Mouse (Mus musculus) right cerebral cortex, postnatal 4 days (tissue): ENCODE data around the gene Strn.

Source experiments
- DNase-seq: peaks from one replicate; pipeline ENCODE4 v3.0.0-alpha.2; 2022

The Strn gene

DNA sequence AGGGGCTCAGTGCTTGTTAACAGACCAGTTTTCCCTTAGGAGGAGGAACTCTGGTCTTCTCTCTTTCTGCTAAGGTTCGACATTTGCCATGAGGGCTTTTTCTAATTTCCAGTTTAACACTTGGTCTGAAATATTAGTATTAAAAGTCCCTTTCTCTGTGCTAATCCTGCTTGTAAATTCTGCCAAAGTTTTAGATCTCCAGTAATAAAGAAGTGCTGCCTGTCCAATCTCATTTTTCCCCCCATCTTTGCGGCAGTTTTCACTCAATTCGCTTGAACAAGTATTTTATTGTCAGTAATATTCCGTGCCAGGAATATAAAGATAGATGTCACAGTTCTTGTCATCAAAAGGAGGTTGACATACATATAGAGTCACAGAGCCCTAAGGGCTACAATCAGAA lies at the start of gene Strn:
Gene Strn (minus strand): TSS at position 101 of the 400 bp plus-strand sequence.
- DNase-seq = no peak

DNA sequence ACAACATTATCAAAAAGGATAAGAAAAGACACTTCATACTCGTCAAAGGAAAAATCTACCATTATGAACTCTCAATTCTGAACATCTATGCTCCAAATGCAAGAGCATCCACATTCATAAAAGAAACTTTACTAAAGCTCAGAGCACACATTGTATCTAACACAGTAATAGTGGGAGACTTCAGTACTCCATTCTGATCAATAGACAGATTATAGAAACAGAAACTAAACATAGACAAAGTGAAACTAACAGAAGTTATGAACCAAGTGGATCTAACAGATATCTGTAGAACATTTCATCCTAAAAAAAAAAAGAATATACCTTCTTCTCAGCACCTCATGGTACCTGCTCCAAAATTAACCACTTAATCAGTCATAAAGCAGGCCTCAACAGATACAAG lies 41.8 kb upstream of the Strn start:
- no peak for DNase-seq

DNA sequence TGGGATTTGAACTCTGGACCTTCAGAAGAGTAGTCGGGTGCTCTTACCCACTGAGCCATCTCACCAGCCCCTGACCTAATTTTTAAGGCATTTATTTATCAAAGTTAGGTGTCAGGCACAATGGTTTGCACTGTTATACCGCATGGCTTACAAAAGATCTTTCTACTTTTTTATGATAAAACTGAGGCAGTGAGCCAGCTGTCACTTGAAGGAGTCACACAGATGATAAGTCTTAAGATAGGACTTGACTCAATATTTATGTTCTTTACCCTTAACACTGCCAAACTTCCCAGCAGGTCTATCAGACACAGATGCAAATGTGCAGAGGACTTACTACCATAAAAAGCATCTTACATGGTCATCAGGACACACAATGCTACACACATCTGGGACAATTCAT lies 35.3 kb upstream of the Strn start:
- no peak for DNase-seq

DNA sequence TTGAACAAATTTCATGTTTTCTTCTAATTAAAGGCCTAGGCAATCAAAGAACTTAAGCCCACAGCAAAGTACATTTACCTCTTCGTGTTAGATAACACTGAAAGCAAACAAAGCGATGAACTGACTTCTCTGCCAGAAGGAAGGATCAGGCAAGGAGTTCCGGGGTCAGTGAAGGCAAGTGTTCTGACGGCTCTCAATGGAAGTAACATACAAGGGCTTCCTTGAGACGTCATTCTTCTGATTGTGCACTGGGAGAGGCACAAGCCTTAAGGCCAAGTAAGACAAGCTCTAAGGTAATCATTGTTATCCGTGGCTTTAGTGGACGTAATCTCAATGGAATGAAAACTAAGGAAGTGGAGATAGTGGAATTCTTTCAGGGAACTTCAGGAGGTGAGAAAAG lies 33.9 kb upstream of the Strn start:
- DNase-seq = no peak

DNA sequence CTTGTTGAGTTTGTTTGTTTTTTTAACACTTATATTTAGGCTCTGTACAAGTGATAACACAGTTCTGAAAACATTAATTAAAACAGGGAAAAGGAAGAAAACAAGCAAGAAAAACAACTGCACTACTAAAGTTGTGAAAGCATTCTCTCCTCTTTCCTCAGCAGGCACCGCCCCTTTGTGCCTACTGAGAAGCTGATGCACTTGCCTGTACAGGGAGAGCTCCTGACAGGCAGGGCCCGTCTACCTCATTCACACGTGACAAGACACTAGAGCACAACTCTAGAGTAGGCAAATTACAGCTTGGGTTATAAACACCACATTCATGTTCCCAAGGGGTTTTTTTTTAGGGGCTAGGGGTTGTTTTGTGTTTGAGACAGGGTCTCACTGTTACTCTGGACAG lies 32.3 kb upstream of the Strn start:
- DNase-seq = no peak

DNA sequence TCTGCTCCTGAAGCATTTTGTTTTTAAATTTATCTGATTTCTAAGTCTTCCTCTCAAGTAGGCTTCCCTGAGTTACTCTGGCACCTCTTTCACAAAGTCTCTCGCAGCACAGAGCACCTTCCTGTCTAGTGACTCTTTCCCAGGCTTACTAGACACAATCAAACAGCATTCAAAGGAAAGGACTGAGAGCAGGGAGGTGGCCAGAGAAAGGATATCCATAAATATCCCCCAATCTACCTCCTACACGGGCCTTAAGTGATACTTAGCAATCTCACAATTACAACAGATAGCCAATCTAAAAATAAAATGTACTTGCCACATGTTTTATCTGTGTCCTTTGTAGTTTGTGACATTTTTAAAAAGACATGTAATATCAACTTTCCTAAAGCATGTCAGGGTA lies 31.9 kb upstream of the Strn start:
- DNase-seq = no peak

DNA sequence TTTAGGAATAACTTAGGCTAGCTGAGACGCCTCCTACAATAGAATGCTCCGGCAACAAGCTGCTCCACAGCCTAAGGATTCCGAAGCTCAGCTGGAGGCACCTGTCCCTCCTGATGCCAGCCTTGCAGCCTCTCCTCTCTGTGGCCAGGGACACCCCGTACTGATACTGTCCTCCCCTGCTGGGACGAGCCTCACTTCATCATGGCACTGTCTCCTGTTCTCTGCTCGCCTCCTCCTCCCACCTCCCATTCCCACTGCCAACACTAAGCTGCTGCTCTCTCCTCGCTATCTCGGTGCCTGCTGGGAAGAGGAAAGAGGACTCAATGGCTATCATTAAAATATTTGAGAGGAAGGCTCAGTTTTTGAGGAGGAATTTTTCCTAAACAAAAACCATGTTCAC lies 30.6 kb upstream of the Strn start:
- DNase-seq = no peak

DNA sequence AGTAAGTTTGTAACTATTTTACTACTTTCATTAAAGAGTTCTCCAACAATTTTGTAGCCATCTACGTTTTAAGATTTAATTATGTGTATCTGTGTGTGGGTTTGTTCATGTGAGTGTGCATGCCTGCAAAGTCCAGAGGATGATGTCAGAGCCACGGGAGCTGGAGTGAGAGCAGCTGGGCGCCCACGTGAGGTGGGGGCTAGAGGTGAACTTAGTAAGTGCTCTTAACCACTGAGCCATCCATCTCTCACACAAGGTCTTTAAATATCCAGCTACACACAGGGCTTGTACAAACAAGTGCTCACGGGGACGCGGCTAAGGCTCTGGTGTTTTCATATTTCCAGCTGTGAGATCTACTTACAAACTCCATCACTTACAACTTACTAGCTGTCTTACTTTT lies 29.1 kb upstream of the Strn start:
- DNase-seq = no peak

DNA sequence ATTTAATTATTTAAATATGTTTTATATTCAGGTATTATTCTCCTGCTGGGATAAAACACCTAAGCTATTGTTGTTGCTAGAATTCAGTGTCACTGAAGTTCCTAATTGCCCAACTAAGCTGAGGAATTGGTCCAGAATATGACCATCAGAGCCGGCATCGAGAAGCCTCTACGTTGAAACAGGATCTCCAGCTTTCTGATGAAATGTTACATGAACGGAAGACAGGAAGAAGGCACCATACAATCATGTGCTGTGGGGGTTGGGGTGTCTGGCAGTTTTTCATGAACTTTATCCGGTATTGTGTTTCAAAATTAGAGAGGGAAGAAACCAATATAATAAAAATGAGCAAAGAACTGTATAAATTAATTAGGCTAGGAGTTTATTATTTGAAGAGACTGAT lies 26.3 kb upstream of the Strn start:
- no peak for DNase-seq

DNA sequence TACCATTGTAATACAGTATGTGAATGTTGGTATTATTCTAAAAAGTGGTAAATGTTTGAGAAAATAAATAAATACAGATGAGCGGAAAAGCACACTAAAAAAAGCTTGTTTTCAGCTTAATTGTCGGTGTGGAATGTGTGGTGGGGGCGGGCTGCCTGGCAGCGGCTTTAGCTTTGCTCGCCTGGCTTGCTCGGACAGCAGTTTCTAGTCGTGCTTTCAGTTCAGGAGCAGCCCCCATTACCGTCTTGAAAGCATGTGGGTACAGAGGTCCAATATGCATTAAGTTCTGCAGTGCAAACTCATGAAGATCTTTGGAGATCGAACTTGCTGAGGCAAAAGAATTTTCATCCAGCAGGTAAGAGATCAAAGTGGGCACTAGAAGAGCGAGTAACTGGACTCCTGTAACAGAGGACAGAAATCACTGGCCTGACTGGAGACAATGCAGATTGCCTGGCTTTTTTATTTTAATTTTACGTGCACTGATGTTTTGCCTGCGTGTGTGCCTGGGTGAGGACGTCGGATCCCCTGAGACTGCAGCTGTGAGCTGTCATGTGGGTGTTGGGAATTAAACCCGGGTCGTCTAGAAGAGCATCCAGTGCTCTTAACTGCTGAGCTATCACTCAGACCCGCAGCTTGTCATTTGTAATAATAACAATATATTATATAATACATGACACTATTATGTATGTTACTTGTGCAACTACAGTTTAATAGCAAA lies 16.1 kb upstream of the Strn start:
- no peak for DNase-seq

DNA sequence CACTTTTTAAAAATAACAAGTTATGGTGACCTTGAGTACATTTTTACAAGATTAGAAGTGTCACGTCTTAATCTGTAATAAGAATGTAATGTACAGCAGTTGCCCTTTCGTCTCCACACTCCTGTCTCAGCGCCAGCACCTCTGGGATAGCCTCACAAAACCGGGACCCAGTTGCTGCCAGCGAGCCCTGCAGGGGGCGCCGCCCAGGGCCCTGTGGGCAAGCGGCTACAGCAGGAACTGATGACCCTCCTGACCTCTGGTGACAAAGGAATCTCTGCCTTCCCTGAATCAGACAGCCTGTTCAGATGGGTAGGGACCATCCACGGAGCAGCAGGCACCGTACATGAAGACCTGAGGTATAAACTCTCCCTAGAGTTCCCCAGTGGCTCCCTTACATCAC lies 15.1 kb upstream of the Strn start:
- no peak for DNase-seq

DNA sequence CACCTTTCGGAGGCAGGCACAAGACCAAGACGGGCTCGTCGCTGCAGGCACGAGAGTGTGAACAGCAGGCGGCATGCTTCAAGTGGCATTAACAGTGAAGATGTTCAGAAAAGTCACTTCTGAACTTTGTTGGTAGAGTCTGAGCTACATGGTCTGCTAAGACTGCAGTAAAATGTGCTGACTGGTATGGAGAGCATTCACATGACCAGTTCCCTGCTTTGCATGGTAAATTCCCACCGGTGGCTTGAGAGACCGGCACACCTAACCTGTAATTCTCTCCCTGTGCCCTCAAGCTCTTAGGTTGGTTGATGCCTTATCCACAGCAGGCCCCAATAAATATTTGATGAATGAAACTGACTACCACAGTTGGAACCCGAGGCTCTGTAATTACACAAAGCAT lies 11.4 kb upstream of the Strn start:
- DNase-seq = no peak

DNA sequence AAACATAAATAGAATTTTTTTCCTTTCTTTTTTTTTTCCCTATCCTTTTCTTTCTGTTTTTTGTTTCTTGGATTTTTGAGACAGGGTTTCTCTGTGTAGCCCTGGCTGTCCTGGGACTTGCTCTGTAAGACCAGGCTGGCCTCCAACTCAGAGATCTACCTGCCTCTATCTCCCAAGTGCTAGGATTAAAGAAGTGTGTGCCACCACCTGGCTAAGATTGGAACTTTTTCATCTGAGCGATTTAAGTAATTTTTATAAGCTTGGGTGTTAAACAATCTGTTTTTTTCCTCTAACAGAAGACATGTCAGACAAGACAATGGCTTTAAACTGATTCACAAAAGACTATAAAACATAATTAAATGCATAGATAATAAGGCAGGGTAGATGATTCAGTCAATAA lies 1.4 kb upstream of the Strn start:
- no peak for DNase-seq

DNA sequence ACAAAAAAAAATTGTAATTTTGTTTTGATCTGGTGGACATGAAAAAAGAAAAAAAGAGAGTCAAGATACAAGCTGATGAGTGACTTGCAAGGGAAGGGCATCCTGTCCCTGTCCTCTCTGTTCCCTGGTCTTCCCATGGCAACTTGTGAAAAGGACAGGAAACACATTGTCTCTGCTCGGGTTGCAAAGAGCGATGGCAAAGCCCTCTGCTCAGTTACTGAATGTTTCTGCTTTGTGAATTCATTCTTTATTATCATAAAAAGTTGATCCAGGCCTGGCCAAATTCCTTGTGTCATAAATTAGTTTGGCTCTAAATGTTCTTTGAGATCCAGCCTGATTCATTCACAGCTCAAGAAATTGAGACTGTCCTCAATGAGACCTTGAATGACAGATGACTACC lies 775 bp upstream of the Strn start:
- DNase-seq = no peak

DNA sequence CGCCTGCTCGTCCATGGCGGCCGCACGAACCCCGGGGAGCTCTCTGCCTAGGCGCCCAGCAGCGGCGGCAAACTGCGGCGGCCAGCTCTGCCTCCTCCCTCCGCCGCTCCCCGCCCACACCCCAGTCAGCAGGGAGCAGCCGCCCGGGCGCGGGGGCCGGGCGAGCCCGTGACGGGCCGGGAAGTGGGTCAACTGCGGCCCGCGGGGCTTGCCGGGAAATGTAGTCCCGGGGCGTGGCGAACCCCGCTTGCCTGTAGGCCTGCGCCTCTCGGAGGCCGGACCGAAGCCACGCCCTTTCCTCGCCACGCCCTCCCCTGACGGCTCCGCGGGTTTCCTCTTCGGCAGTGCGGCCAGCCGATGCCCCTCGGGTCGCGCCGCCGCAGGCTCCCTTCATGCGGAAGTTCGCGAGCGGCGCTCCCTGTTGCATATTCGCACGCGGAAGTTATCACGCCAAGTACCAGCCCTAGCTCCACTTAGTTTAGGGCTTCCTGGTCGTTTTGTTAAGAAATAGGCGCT lies 465 bp downstream of the Strn start:
- peak; percentile 95 for DNase-seq

DNA sequence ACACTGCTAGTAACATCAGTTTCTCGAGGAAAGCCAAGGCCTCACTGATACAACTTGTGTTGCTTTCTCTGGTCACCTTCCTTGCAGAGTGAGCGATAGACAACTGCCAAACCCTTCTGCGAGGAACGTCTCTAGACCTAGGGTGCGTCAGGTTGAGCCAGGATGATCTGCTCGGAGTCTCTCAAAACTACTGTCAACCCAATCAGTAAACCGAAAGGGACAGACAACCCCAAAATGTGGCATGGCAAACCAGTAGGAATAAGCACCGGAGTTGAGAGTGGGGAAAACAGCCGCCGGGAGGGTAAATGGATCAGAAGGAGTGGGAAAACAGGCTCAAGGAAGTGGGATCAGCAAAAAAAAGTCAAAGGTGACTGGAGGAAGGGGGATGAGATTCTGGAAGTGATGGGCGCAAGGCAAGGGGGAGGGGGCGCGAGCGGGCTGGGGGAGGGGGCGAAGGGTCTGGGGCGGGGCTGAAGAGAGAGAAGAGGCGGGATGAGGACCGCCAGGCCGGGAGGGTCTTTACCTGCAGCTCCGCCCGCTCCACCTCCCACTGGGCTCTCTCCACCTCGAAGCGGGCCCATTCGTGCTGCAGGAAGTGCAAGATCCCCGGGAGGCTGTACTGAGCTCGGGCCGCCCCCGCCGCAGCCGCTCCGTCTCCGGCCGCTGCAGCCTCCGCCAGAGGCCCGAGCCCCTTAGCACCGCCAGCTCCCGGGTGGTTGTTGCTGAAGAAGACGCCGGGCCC lies 1.1 kb downstream of the Strn start:
- no peak for DNase-seq

DNA sequence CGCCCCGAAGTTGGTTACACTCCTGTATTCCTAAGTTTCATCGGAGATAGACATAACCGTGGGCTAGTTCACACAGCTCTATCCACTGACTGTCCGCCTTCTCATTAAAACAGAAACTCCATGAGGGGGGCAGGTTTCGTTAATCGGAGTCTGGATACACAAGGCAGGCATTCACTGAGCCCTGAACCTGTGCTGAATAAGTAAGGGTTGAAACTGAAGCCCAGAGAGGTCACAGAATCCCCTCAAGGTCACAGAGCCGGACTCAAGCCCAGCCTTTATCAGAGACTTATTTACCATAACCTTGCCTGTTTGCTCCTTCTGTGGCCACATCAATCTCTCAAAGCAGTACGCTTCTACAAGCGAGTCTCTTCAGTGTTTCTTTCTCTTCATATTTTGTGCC lies 2.2 kb downstream of the Strn start:
- no peak for DNase-seq

DNA sequence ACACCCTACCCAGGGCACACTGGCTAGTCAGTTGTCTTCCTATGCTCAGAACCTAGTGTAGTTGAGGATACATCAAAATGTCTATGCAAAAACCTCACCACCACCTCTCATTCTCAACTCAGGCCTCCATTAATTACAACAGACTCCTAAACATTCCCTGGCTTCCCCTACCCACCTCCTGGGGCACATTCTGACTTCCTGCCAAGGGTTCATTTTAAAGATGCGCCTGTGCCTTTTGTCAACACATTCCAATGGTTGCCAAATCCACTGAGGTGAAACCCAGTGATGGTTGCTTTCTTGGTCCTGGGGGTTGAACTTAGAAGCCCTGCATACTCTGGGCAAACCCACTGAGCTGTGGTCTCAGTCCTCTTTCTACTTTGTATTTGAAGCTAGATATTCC lies 4.9 kb downstream of the Strn start:
- no peak for DNase-seq

DNA sequence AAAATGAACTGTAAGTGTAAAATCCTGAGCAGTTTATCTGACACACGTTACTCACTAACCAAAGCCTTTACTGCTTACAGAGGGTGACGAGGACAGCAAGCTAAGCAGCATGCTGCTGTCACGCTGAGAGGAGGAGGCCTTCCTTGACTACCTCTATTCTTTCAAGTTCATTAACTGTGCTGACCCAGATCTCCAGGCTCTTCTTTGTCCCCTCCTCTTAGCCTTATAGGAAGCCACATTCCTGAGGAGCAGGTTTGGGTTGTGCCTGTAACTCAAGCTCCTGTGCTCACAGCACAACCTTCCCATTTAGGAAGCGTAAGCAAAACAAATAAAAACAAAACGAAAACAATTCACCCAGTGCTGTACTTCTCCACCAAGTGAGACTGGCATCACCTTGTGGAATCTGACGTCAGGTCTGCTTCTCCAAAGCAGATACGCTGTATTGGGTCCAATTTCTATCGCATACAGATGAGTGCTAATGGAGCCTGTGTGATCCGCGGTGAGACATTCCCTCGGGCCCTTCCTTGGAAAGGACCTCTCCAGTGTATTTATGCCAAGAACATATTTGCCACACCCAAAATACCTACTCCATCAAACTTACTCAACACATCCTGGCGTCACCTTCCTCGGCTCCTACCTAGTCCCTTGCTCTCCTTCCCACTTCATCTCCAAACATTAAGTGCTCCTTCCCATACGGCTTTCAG lies 10.1 kb downstream of the Strn start:
- DNase-seq = no peak

DNA sequence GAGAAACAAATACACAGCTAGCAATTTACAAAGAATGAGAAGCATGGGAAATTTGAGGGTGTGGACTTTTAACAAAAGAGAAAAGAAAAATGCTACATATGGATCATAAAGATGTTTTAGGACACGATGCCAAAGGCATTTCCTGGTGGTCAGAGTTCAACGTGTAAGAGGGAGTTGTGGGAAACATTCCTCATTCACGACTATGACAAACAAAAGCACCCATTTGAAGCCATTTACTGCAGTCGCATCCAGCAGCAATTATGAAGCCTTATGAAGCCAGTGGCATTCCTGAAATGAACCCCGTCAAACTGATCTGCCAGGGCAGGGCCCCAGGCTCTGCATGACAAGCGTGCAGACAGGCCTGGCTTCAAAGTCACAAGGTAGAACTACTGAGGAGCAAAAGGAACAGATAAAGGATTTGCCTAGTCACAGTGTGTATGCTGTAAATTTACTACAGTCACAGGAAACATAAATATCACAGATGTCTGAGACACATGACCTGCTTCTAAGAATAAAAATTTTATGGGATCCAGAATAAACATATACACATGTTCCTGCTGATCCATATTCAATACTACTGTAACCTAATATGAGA lies 12.4 kb downstream of the Strn start:
- DNase-seq = no peak

DNA sequence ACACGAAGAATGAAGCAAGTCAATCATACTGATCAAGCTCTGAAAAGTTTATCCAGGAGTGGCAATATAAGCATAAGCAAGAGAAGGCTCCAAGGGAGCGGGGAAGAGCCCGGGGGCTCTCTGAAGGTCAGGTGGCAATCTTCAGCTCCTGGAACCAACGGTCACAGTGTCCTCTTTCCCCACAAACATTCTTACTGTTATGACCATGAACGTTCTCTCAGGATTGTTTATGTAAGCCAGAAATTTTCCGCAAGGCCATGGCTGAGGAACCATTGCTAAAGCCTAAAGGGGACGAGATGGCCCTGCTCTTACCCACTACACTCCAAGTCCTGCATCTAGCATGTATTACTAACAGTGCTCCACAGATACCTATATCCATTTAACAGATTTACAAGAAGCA lies 15.3 kb downstream of the Strn start:
- DNase-seq = no peak

DNA sequence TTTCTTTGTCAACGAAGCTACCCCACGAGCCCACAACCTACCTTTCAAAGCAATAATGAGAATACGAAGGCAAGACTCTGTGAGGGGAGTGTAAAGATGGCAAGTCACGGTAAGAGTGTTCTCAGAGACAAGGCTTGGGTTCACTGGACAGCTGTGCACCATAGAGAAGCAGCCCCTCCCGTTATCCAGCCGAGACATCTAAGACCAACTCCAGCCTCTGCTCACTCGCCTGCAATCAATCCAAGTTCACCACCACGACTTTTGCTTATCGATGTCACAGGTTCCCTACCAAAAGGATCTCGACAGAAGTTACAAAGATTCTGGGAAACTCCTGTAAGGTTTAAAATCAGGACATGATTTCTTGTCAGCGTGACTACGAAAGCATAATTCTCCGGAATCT lies 17.9 kb downstream of the Strn start:
- DNase-seq = no peak

DNA sequence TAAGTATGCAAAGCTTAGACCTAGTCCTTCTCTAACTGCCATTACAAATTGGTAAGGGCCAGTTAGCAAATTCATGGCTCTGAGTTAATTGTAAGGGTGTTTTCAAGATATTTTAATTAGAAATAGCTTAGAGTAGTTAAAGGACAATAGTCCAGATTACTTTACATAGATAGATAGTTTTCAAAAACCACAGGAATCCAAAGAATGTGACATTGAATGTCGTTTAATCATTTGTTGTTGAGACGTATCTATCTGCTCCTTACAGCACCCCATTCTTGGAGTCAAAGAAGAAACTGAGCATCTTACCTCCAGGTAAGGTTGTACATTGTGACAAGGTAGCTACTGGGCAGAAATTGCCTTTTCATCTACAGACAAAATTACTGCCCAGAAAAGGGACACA lies 26.7 kb downstream of the Strn start:
- no peak for DNase-seq

DNA sequence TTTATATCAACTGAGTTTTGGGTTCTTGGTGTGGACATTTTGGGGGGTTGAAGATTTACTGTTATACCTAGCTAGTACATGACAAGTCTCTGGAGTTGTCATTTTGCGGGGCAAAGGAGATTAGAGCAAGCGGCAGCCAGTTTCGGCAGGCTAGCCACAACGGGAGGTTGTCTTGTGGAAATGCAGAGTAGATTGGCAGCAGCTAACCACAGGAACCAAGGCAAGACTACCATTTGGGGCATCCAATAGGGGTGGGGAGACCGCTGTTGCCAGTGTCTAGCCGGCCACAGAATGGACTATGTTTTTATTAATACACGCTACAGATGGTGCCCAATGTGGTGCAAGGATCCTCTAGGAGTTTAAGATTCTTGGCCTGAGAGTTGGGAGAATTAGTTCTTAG lies 28.6 kb downstream of the Strn start:
- DNase-seq = no peak
